Mouse (Mus musculus) ES-Bruce4 (cell line): ENCODE data around the gene Dnase2b.

Source experiments
- CTCF ChIP-seq: IDR thresholded peaks from one replicate; pipeline ENCODE4 v1.8.1; 2011; ENCODE audit warnings: low read depth, low read length
- POLR2A ChIP-seq: IDR thresholded peaks from one replicate; pipeline ENCODE4 v1.8.1; 2011; ENCODE audit warnings: low read length; ENCODE audit not compliant: insufficient read depth

- TF ChIP-seq POLR2A (no peak), CTCF (no peak)
These were observed 46.5 kb upstream of the Dnase2b start for GRCm38 (mm10) chr3:146661907-146662306.
